Mouse (Mus musculus) G1E (cell line): Measurements from ENCODE around the gene Baiap2.

Experiments used
- CTCF ChIP-seq: IDR thresholded peaks from 2 replicates; pipeline ENCODE4 v1.5.1; 2012; ENCODE audit warnings: low read depth, low read length, inconsistent platforms, mixed read lengths
- GATA1 ChIP-seq: IDR thresholded peaks from 2 replicates; pipeline ENCODE4 v1.6.1; 2012; ENCODE audit warnings: borderline replicate concordance, low read length, inconsistent platforms, mixed read lengths

- TF ChIP-seq CTCF = no peak
- TF ChIP-seq GATA1 = no peak
Observed at GRCm38 (mm10) chr11:119940142-119940541, 2.4 kb upstream of the Baiap2 start.
